Mouse (Mus musculus) G1E (cell line): ENCODE measurements at regions not wholly inside any gene's neighbourhood (a gene's known extent, or its start where the extent isn't known, plus 50 kb on each side); places are given as distances from the start of the nearest gene placed in this dataset.

ENCODE experiments used
- CTCF ChIP-seq: IDR thresholded peaks from 2 replicates; pipeline ENCODE4 v1.5.1; 2012; ENCODE audit warnings: low read depth, low read length, inconsistent platforms, mixed read lengths
- GATA1 ChIP-seq: IDR thresholded peaks from 2 replicates; pipeline ENCODE4 v1.6.1; 2012; ENCODE audit warnings: borderline replicate concordance, low read length, inconsistent platforms, mixed read lengths
- POLR2AphosphoS5 ChIP-seq: IDR thresholded peaks from 2 replicates; pipeline ENCODE4 v1.6.1; 2012; ENCODE audit warnings: low read depth, low read length, inconsistent platforms; ENCODE audit not compliant: insufficient replicate concordance
- TAL1 ChIP-seq: conservative IDR thresholded peaks from 2 replicates; pipeline ENCODE4 v1.6.1; 2012; ENCODE audit warnings: low read depth, low read length, inconsistent platforms, mixed read lengths

- no peak for TF ChIP-seq CTCF
- TF ChIP-seq GATA1: no peak
- no peak for TF ChIP-seq TAL1
- no peak for TF ChIP-seq POLR2AphosphoS5
Observed at GRCm38 (mm10) chr8:35991013-35991412, 225.4 kb downstream of the Gm19410 start.
